Mouse (Mus musculus): ENCODE measurements around the gene Fam20b. TPM values are rescaled to one million over a fixed set of nuclear protein-coding genes. Genes with fewer than 3 reads are reported as not detected.

Gene Fam20b
- polyA plus RNA-seq, 1 experiment: 43.6 TPM

GRCm38 (mm10) chr1:156659906-156660659 lies 58.8 kb downstream of the Fam20b start:
- Histone ChIP-seq H3K4me3 (ENCODE audit: insufficient read depth, low read depth, low read length) (no peak overlapping the region), H3K27me3 (replicated peaks; ENCODE audit: control insufficient read depth, insufficient read depth, low read length) (no peaks in the 10 kb centered on the region), H3K27ac (ENCODE audit: insufficient read depth, low read depth, low read length) (no peak overlapping the region), H3K4me1 (ENCODE audit: control insufficient read depth, insufficient read depth, low read length) (peaks cover 5% of the 10 kb centered on the region; the same call in 1 of the 2 replicates), H3K36me3 (ENCODE audit: control insufficient read depth, insufficient read depth, low read length) (no peaks in the 10 kb centered on the region)
- TF ChIP-seq POLR2A (IDR thresholded peaks at IDR 0.05; ENCODE audit: low read depth, low read length) (no peak), CTCF (conservative IDR thresholded peaks at IDR 0.05; ENCODE audit: insufficient read depth, insufficient read length, low read depth, low read length) (no peak)
- WGBS: 53% methylated on average over 13 of the region's 13 CpGs
- peak; percentile 44 for DNase-seq

- H3K27me3 ChIP-seq (replicated peaks; ENCODE audit: control insufficient read depth, insufficient read depth, low read length): no peaks in the 10 kb centered on the region
- peaks cover 5% of the 10 kb centered on the region; the same call in 1 of the 2 replicates for H3K4me1 ChIP-seq (ENCODE audit: control insufficient read depth, insufficient read depth, low read length)
- DNase-seq: no peak
- TF ChIP-seq CTCF (conservative IDR thresholded peaks at IDR 0.05; ENCODE audit: insufficient read depth, insufficient read length, low read depth, low read length) (no peak), POLR2A (IDR thresholded peaks at IDR 0.05; ENCODE audit: low read depth, low read length) (no peak)
- WGBS: 78% methylated on average over 5 of the region's 5 CpGs
- no peak overlapping the region for H3K4me3 ChIP-seq (ENCODE audit: insufficient read depth, low read depth, low read length)
- no peak overlapping the region for H3K27ac ChIP-seq (ENCODE audit: insufficient read depth, low read depth, low read length)
- H3K36me3 ChIP-seq (ENCODE audit: control insufficient read depth, insufficient read depth, low read length): no peaks in the 10 kb centered on the region
Observed at GRCm38 (mm10) chr1:156658676-156659075, 60.2 kb downstream of the Fam20b start.

- H3K4me1 ChIP-seq (ENCODE audit: control insufficient read depth, insufficient read depth, low read length): peaks cover 5% of the 10 kb centered on the region; the same call in 1 of the 2 replicates
- no peaks in the 10 kb centered on the region for H3K36me3 ChIP-seq (ENCODE audit: control insufficient read depth, insufficient read depth, low read length)
- 60% methylated on average over 4 of the region's 4 CpGs for WGBS
- no peak overlapping the region for H3K4me3 ChIP-seq (ENCODE audit: insufficient read depth, low read depth, low read length)
- TF ChIP-seq CTCF (conservative IDR thresholded peaks at IDR 0.05; ENCODE audit: insufficient read depth, insufficient read length, low read depth, low read length) (0 out of 2 replicates have a peak, but pooled peaks have one; percentile 27), POLR2A (IDR thresholded peaks at IDR 0.05; ENCODE audit: low read depth, low read length) (no peak)
- H3K27ac ChIP-seq (ENCODE audit: insufficient read depth, low read depth, low read length): no peak overlapping the region
- DNase-seq: peak; percentile 29
- no peaks in the 10 kb centered on the region for H3K27me3 ChIP-seq (replicated peaks; ENCODE audit: control insufficient read depth, insufficient read depth, low read length)
Observed at GRCm38 (mm10) chr1:156657523-156657922, 61.4 kb downstream of the Fam20b start.

GRCm38 (mm10) chr1:156654735-156655530 lies 64.0 kb downstream of the Fam20b start:
- H3K27ac ChIP-seq (ENCODE audit: insufficient read depth, low read depth, low read length): peak overlapping the region; percentile 64; the same call in 1 of the 2 replicates
- no peaks in the 10 kb centered on the region for H3K36me3 ChIP-seq (ENCODE audit: control insufficient read depth, insufficient read depth, low read length)
- peak; percentile 30 for DNase-seq

GRCm38 (mm10) chr1:156652189-156652822 lies 66.6 kb downstream of the Fam20b start:
- no peak for TF ChIP-seq CTCF (conservative IDR thresholded peaks at IDR 0.05; ENCODE audit: insufficient read depth, insufficient read length, low read depth, low read length)
- TF ChIP-seq POLR2A (IDR thresholded peaks at IDR 0.05; ENCODE audit: low read depth, low read length): no peak
- no peak overlapping the region for H3K27ac ChIP-seq (ENCODE audit: insufficient read depth, low read depth, low read length)
- H3K4me1 ChIP-seq (ENCODE audit: control insufficient read depth, insufficient read depth, low read length): no peaks in the 10 kb centered on the region
- DNase-seq: no peak
- no peaks in the 10 kb centered on the region; the same call in 1 of the 2 replicates for H3K36me3 ChIP-seq (ENCODE audit: control insufficient read depth, insufficient read depth, low read length)
- H3K4me3 ChIP-seq (ENCODE audit: insufficient read depth, low read depth, low read length): no peak overlapping the region
- 59% methylated on average over 6 of the region's 6 CpGs for WGBS
- H3K27me3 ChIP-seq (replicated peaks; ENCODE audit: control insufficient read depth, insufficient read depth, low read length): no peaks in the 10 kb centered on the region

More at GRCm38 (mm10) chr1:156654735-156655530, 64.0 kb downstream of the Fam20b start:
- H3K4me1 ChIP-seq (ENCODE audit: control insufficient read depth, insufficient read depth, low read length): peaks cover 2% of the 10 kb centered on the region; the same call in 1 of the 2 replicates
- TF ChIP-seq POLR2A (IDR thresholded peaks at IDR 0.05; ENCODE audit: low read depth, low read length) (no peak), CTCF (conservative IDR thresholded peaks at IDR 0.05; ENCODE audit: insufficient read depth, insufficient read length, low read depth, low read length) (no peak)
- H3K4me3 ChIP-seq (ENCODE audit: insufficient read depth, low read depth, low read length): no peak overlapping the region
- no peaks in the 10 kb centered on the region for H3K27me3 ChIP-seq (replicated peaks; ENCODE audit: control insufficient read depth, insufficient read depth, low read length)
- 57% methylated on average over 13 of the region's 13 CpGs for WGBS

GRCm38 (mm10) chr1:156650631-156651030 lies 68.3 kb downstream of the Fam20b start:
- Histone ChIP-seq H3K4me3 (ENCODE audit: insufficient read depth, low read depth, low read length) (no peak overlapping the region), H3K36me3 (ENCODE audit: control insufficient read depth, insufficient read depth, low read length) (no peaks in the 10 kb centered on the region; the same call in 1 of the 2 replicates), H3K4me1 (ENCODE audit: control insufficient read depth, insufficient read depth, low read length) (no peaks in the 10 kb centered on the region), H3K27me3 (replicated peaks; ENCODE audit: control insufficient read depth, insufficient read depth, low read length) (no peaks in the 10 kb centered on the region), H3K27ac (ENCODE audit: insufficient read depth, low read depth, low read length) (no peak overlapping the region)
- TF ChIP-seq POLR2A (IDR thresholded peaks at IDR 0.05; ENCODE audit: low read depth, low read length) (no peak), CTCF (conservative IDR thresholded peaks at IDR 0.05; ENCODE audit: insufficient read depth, insufficient read length, low read depth, low read length) (no peak)
- WGBS: 70% methylated on average over 9 of the region's 9 CpGs
- peak; percentile 29 for DNase-seq

Measured in kidney, adult 2 months (tissue).